Mouse (Mus musculus) G1E-ER4 (cell line): ENCODE data around the gene Fbll1. TPM values are rescaled to one million over a fixed set of nuclear protein-coding genes. Genes with fewer than 3 reads are reported as not detected.

Source experiments
- GATA1 ChIP-seq: IDR thresholded peaks from one replicate; pipeline ENCODE4 v1.8.0; 2012; ENCODE audit warnings: low read length, inconsistent platforms
- polyA plus RNA-seq: library from polyadenylated mRNA; stranded (reverse); fragments of >175 nt; gene quantifications from 2 replicates; pipeline ENCODE4 v1.2.3, GENCODE M21; 2012

Fbll1 gene
- polyA plus RNA-seq, 1 experiment, result not detected

DNA sequence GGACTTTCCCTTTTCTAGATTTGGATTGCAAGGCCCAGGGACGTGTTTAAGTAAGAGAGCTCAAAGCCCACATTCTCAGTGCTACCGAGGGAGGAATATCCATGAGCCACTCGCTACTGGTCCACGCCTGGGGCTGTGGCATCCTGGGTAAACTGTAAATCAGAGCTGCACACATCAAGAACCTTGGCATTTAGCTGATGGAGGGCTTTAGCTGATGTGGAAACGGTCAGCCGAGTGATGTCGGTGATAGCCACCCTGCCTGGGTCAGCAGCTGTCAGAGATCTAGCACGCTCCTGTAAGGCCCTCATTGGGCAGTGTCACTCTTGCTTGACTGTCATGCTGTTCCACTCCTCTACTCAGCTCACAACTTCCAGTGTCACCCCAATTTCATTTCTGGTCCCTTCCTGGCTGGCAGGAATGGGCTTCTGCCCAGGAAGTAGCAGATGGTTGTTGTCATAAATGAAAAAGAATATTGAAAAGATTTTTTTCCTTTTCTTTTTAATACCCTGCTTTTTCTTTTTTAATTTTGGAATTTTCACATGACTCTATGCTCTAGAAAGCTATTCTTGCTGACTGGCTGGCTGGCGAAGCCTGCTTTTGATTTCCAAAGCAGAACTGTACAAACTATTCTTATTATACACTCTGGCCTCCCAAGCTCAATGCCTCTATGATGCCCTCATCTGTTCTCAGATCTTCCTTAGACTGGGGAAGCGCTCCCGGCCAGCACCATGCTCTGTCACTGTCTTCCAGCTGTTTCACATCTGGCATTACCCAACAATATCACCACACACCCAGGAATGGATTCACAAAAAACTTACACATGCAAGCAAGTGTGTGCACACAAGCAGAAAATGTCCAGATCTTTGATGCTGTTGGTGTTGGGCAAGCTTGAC lies 42.0 kb downstream of the Fbll1 start:
- TF ChIP-seq GATA1, result no peak

GRCm38 (mm10) chr11:35755546-35755945 lies 43.1 kb downstream of the Fbll1 start:
- no peak for TF ChIP-seq GATA1

GRCm38 (mm10) chr11:35754906-35755418 lies 43.7 kb downstream of the Fbll1 start:
- TF ChIP-seq GATA1, result no peak

GRCm38 (mm10) chr11:35750578-35750977 lies 48.1 kb downstream of the Fbll1 start:
- no peak for TF ChIP-seq GATA1

Other genes with a start within 250 kb of the Fbll1 start
- gene Pank3, start 29.4 kb downstream of the Fbll1 start, polyA plus RNA-seq, result 2.9 and 3.5 TPM in 2 replicates
- gene Rars, start 35.6 kb upstream of the Fbll1 start, polyA plus RNA-seq, result 4.2 and 5.8 TPM in 2 replicates
- gene Wwc1, start 181.6 kb upstream of the Fbll1 start, polyA plus RNA-seq, result not detected in 2 replicates